Mouse (Mus musculus) stomach, adult 2 months (tissue): ENCODE data around the gene Sec31a. TPM values are rescaled to one million over a fixed set of nuclear protein-coding genes. Genes with fewer than 3 reads are reported as not detected.

Experiments
- polyA plus RNA-seq: library from polyadenylated mRNA; depleted of rRNA; stranded (reverse); fragments of >200 nt; gene quantifications from 2 replicates; pipeline ENCODE4 v1.2.3, GENCODE M21; 2012; rRNA removed

Sec31a gene
- 143 and 157 TPM in 2 replicates for polyA plus RNA-seq

GRCm38 (mm10) chr5:100415761-100416590, at the start of gene Sec31a:
Sec31a (minus strand) TSS chr5:100416234.

Other genes starting within 250 kb of the Sec31a start
- gene Lin54, start 84.4 kb upstream of the Sec31a start, polyA plus RNA-seq: 0.63 and 1.0 TPM in 2 replicates
- gene Cops4, start 102.1 kb upstream of the Sec31a start, polyA plus RNA-seq: 5.2 and 5.8 TPM in 2 replicates
- gene Plac8, start 156.0 kb upstream of the Sec31a start, polyA plus RNA-seq: 115 and 151 TPM in 2 replicates